Mouse (Mus musculus) layer of hippocampus, adult 9-11 months (tissue): ENCODE measurements around the gene Khdc3.
A peak's percentile ranks its signal among the peaks of the same experiment; 100 is the strongest.
"Not testable (repeated sequence)": the region's sequence is repeated elsewhere in the genome, so short reads cannot be mapped to it uniquely, and the experiment has no call there.

ENCODE experiments used
- DNase-seq: peaks from one replicate; pipeline ENCODE4 v3.0.0; 2022

The Khdc3 gene

DNA sequence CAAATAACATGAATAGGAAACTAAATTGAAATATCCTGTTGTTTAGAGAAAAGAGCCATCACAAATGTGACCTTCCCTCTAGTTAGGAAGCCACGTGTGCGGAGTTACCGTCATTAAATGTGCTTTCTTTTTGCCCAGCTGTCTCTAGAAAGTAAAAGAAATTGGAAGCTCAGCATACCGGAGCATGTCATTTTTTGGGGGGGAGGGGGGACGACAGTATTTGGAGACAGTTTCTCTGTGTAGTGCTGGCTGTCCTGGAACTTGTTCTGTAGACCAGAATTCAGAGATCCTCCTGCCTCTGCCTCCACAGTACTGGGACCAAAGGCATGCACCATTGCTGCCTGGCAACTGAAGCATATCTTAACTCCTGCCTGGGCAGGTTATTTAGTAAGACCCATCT lies at the start of gene Khdc3:
Gene Khdc3 (plus strand): TSS at position 301 of the 400 bp plus-strand sequence.
- DNase-seq, result no peak

DNA sequence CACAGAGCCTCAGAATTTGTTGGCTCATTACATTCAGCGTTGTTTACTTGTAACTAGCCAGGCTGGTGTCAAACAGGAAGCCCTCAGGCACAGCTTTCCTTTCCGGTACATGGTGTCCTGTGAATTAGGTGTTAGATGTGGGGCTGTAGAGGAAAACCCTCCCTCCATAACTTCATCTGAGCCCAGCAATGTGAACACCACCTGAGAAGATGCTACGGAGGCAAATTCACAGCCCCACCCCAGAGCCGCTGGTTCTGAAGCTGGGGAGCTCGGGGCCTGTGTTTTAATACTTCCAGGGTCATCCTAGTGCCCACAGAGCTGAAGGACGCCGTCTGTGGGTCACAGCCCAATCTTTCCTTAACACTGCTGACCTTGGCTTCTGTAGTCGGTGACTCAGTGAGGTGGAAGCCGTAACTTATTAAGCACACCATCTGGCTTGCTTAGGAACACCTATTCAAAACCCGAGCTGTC lies 46.2 kb upstream of the Khdc3 start:
- no peak for DNase-seq

DNA sequence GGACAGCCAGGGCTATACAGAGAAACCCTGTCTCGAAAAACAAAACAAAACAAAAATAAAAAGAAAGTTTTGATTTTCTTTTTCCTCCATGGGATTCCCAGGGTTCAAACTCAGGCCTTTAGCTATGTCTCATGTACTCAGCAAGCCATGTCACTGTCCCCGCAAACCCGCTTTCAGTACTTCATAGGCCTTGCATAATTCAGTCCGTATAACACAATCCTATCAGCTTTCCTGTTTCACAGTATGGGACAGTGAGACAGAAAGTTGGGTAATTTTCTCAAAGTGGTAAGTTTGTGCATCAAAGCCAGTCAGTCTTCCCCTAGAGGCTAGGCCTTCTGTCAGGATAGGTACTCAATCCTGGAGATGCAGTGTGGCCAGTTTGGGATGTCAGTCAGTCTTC lies 42.4 kb upstream of the Khdc3 start:
- no peak for DNase-seq

DNA sequence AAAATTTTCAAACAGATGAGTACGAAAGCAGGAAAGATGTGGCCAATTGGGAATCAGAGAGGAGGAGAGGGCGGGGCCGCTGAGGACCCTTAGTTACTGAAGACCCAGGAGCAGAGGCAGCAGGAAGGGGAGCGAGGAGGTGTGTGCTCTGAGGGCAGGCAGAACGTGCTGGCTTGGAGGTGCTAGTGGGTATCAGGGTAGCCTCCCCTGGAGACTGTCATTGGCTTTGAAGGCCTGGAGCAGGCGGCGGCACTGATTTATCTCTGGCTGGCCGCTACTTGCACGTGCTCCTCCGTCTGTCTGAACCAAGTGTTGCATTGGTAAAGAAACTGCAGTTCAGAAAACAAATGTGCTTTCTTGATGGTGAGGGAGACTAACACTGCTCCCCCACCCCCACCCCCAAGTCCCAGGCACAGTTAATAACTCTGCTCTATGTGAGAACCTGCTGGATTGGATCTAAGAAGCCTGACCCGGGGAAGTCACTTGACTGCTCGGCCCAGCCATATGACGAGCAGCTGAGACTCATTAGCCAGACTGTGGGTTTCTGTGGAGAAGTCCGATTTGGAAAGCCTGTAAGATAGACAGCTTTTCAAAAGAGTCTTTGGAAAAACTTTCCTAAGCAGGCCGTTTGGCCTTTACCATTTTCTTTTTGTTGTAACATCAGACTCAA lies 37.9 kb upstream of the Khdc3 start:
- DNase-seq, result no peak

DNA sequence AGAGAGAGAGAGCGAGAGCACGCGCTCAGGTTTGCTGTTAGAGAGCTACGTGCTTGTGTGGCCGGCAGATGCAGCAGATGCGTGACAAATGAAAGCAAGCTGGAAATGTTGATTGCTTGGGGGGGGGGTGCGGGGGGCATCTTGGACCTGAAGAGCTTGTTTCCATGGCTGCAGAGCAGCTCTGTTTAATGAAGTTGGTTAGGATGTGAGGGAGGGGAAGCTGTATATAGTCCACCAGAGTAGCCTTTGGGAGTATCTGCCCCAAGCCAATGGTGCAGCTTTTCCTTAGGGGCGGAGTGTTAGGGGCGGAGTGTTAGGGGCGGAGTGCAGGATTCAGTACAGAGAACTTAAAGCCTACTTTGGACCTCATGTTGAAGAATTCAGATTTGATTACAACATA lies 34.5 kb upstream of the Khdc3 start:
- DNase-seq, result no peak

DNA sequence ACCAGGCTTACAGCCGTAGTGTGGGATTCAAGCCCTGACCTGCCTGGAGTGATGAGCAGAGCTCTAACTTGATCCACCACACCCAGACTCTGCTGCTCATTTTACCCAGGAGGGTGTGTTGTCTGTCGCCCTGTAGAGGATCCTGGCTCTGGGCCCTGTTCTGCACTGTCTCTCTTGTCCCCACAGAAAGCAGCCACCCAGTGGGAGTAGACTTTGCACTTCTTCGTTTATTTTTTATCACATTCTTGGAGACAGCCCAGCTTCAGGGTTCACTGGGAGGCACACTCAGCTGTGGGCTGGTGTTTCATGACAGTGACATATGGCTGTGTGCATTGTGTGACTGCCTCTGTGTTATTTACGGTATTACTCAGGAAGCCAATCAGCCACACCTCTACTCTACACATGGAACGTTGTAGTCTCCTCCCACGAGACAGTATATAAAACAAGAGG lies 33.4 kb upstream of the Khdc3 start:
- DNase-seq, result peak; percentile 56

DNA sequence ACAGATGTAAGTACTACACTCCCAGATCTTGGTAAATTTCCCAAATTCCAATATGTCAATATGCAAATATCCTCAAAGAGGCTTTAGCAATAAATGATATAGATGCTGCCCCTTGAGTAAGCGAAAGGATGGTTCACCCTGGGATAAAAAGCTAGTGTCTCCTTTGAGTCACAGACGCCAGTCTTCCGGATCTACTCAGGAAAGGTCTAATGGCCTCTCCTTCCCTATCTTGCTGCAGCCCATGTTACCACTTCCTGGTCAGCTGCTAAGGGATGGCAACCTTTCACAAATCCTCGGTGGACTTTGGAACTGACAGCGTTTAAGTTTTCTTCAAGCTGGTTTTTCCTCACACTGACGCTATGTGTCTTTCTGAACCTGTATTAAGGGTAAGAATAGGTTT lies 32.9 kb upstream of the Khdc3 start:
- no peak for DNase-seq

DNA sequence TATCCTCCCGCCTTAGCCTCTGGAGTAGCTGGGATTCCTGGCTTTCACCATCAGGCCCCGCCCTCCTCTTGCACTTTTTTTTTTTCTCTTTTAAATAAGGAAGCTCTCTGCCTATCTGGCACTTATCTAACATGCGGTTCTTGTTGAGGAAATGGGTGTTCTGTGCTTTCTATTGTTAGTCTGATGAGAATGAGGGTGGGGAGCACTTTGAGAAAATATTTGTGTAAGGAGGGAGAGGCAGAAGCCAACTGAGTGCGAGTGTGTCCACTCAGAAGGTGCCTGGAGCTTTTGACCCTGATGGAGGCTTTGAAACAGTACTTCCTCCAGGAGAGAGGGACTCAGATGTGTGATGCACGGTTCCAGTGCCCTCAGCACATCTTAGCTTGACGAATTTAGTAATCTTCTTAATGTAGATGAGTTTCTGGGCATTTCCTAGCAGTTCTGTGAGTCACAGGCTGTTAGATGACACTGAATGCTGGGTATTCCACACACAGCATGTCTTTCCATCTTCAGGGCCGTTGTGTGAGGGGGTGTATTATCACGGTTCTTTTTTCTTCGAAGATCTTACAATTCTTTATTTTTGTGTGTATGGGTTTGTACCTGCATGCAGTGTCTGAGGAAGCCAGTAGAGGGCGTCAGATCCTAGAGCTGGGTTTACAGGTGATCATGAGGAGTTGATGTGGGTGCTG lies 30.5 kb upstream of the Khdc3 start:
- DNase-seq, result no peak

DNA sequence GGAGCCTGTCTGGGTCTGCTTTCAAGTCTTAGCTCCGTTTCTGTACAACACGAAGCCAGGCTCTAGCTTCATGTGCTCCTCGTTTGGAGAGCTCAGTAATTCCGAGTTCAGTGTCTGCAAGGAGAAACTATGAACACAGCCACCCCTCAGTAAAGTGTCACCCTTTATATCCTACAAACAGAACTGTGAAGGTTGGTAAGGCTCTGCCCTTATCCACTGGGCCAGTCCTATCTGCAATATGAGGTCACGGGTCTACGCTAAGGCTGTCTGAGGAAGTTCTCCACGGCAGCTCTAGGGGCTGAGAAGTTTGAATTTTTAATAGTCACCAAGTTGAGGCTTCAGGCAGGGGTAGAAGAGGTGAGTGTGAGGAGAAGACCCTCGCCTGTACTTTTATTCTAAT lies 29.2 kb upstream of the Khdc3 start:
- DNase-seq, result no peak

DNA sequence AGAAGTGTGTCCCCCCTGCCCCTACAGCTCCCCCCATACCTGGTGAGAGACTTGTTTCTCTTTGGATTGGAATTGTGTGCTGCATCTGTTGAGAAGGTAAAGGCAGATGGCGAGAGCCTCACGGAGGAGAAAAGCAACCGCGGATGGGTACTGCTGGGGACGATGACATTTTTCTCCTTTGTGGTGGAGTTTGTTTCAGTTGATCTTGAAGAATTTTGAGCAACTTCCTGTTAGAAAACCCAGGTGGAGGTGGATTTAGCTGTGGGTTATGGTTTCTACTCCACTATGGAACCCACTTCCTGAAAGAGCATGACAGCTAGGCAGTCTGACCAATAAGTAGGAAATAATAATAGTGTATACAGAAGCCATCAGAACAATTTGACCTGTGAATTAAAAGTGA lies 28.5 kb upstream of the Khdc3 start:
- DNase-seq, result no peak

DNA sequence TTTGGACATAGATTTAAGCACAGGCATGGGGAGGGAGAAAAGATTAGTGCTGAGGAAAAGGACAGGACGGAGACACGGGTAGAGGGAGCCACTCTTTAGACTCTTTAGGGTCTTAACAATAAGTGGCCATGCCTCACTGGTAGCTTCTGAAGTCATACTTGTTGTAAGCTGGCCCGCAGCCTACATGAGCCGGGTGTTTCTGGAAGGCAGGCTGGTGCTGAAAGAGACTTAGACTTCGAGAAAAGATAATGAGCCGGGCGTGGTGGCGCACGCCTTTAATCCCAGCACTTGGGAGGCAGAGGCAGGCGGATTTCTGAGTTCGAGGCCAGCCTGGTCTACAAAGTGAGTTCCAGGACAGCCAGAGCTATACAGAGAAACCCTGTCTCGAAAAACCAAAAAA lies 22.3 kb upstream of the Khdc3 start:
- not testable (repeated sequence) for DNase-seq

DNA sequence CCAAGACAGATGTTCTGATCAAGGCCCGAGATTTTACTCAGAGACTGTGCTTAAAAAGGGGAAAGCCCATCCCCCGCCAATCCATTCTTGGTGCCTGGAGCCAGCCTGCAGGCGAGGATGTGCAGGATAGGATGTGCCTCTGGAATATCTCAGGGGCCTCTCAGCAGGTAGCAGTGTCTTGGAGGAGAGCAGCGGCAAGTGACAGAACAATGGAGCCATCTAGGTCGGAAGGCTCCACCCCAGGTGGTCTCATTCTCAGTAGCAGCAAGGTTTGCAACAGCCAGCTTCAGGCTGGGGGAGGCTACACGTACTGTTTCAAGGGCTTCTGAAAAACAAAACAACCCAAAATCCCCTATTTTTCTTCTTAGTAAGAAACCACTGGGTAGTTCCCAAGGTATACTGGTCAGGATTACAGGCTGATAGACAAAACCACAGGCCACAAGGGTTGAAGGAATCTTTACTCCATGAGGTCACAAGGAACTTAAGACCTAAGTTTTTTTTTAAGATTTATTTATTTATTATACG lies 21.8 kb upstream of the Khdc3 start:
- DNase-seq, result no peak

DNA sequence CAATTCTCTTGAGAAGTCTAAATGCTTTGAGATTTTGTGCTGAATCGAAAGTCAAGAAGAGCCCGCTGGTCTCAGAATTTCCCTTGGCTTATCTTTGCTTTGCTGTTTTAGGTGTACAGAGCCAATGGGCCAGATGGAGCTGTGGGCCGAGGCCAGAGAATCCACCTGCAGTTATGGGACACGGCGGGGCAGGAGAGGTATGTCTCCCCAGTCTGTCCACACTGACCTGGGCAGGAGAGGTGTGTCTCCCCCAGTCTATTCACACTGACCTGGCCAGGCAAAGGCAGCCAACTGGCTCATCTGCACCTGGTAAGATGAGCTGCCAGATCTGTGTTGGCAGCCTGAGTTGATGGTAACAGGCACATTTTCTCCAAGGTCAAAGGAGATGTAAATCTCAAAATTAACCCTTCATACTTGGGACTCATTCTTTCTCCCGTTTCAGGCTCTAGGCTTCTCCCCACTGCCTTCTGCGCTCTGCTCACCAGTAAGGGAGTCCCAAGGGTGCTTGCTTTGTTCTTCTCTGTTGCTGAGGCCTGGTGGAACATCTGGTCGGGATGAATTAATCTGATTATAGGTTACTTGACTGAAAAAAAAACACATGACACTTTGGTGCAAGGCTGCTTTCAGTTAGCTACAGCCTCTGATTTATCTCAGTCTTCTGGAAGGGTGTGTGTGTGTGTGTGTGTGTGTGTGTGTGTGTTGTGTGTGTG lies 19.2 kb upstream of the Khdc3 start:
- DNase-seq, result no peak

DNA sequence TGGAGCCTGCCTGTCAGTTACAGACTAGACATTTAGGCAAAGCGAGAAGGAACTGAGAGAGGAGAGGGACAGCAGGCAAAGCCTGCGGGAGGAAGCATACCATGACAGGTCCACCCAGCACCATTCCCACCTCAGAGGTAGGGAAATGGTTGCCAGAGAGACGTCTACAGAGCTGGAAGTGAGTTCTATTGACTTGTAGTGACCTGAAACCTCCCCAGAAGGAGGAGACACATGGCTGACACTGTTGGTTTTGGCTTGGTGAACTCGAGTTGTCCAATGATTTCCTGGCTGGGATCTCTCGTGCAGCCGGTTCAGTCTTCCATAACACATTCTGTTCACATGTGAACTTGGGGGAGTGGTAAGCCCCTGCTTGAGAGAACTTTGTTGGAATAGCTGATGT lies 17.7 kb upstream of the Khdc3 start:
- DNase-seq, result no peak

DNA sequence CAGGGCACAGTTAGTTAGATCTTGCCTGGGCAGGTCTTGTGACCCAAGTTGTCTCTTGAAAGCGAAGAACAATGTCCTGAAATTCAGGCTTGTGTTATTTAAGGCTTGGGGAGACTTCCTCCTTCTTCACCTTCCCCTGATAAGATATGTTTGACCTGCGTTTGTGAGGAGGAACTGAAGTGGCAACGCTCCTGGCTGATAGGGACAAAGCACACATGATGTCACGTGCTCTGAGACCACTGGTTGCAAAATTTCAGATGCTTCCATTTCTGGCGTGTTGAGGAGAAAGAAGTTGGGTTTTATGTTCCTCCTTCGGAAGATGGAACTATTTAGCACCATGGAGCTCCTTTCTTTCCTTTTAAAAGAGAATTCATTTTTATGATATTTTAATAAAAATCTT lies 15.8 kb upstream of the Khdc3 start:
- DNase-seq, result peak; percentile 45

DNA sequence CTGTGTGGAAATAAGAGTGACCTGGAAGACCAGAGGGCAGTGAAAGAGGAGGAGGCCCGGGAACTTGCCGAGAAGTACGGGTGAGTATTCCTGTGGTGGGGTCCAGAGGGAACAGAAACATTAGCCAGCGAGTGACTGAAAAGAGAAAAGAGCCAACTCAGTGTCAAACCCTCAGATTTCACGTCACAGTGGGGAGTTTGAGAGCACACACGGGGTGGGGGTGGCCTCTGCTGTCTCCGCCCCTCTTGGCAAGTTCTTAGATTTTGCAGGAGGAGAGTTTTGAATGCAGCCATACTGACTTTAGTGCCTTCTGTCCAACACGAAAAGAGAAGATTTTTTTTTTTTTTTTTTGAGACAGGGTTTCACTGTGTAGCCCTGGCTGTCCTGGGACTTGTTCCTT lies 14.5 kb upstream of the Khdc3 start:
- no peak for DNase-seq

DNA sequence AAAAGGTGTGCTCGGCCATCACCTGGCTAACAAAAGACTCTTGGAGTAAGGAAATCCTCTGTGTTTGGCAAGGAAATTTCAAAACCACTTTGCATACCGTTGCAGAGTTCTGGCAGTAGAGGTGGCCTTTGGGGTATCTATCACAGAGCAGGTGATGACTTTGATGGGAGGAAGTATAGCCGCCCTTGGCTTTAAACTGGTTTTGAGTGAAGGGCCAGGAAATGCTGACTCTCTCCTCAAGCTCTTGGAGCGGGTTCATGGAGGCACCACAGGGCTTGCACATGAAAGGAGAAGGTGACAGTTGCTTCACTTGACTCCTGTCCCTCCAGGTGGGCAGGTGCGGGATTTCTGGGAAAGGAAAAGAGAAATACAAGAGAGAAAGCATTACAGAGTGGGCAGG lies 14.1 kb upstream of the Khdc3 start:
- DNase-seq, result no peak

DNA sequence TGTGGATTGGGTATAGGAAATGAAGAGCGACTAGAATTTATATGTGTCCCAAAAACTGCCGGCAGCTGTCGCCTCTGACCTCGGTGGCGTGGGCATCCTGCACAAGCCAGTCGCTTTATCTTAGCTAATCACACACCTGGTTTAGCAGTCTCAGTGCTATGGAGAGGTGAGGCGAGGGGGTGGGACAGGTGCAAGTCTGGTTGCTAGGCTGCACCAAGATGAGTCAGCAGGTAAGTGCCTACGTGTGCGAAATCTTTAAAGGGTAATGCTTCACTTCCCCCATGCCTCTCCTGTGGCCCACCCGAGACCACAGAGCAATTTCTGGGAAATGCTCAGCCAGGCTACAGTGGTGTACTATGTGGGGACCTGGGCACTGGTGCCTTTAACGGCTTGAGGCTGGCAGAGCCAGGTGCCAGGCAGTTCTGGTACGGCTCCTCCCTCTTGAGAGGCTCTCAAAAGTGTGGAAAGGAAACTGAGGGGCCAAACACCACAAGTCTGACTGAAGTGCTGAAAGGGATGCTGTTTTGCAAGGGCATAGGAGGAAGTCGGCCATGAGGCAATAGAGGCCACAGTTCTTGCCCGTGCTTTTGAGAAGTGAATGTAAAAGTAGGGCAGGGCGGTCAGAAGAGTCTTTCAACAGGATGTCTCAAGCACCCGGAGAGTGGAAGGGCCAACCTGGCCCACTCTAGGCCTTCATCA lies 12.3 kb upstream of the Khdc3 start:
- peak; percentile 84 for DNase-seq

DNA sequence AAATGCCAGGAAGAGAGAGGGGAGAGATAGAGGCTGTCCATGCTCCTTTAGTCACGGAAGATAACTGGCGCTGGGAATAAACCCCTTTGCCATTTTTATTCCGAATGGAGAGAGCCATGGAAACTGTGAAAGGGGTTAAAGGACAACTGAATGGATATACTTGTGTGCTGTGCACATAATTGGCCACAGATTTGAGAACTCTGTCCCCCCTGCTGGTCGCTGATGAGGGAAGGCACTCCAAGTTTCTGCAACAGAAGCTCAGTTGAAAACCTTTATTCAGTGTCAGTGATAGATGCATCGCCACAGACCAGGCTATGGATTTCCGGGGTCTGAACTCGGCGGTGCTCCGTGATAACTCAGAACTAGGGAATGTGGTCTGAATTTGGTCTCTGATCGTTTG lies 11.5 kb upstream of the Khdc3 start:
- no peak for DNase-seq

DNA sequence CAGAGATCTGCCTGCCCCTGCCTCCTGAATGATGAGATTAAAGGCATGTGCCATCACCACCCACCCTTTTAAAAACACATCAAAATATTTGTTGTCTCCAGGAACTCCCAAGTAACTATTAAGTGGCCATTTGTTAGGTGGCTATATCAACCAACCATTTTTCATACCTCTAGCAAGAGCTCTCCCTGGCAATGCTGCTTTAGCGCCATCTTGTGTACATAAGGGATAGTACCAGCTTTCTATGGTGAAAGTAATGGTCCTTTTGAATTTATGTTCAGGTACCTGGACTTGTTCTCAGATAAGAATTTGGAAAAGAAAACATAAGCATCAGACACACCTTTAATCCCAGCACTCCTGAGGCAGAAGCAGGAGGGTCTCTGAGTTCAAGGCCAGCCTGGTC lies 9.9 kb upstream of the Khdc3 start:
- DNase-seq, result peak; percentile 39

DNA sequence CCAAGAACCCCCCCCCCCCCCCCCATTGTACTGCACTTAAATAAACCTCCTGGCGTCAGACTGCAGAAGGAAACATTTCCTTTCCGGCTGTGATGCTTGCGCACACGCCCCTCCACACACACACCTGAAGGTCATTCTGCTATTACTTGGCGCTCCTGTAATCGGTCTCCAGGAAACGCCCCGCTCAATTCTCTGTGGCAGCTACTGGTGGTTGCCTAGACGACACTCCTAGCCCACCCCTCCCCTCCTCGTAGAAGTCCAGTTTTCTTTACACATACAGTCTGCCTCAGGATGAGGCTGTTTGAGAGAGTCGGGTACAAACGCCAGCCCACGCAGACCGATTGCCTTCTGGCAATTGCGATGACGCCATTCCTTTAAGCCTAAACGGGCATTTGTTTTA lies 7.1 kb upstream of the Khdc3 start:
- peak; percentile 48 for DNase-seq

DNA sequence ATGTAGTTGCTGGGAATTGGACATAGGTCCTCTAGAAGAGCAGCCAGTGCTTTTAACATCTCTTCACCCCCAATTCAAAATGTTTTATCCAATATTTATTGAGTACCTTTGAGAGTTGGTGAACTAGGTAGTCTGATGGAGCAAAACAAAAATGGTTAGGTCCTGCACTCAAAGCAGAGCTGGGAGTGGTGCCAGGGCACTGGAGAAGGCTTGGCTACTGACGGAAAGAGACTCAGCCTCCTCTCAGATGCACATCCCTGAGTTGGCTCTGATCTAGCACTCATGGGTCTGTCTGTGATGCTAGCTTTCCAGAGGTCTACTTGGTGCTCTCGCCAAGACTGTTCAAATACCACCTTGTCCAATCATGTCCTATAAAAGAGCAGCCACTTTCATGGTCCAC lies 3.7 kb upstream of the Khdc3 start:
- no peak for DNase-seq

DNA sequence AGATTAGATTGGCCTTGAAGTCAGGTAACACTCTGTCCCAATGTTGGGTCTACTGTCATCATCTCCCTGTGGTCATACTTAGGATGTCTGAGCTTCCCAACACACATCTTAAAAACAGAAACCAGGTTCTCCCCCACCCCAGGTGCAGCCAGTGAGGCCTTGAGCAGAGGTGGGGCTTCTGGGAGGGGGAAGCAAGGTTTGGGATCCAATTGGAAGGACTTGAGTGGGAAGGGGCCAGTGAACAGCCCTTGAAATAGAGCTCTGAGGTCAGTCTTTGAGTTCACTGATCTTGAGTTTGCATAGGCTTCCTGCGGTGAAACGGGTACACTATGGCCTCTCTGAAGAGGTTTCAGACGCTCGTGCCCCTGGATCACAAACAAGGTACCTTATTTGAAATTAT lies 545 bp downstream of the Khdc3 start, which contains the start of gene Gm20509:
Gene Gm20509 (plus strand): TSS at position 290 of the 400 bp plus-strand sequence.
- DNase-seq, result no peak
